Comparison of ENCODE assay signal across 8 mouse cellular contexts in genomic region chr2:170354963-170355367, GRCm38 (mm10).
DNase-seq lines count a peak whose midpoint lies in the region; ATAC-seq and TF ChIP-seq lines count a peak whose summit lies in the region.

No protein-coding gene starts in this region.

- H3K79me2 ChIP-seq in MEL (ENCODE audit: control insufficient read depth, insufficient read depth, low read length, poor library complexity): no peaks in the 10 kb centered on the region

- no peaks in the 10 kb centered on the region for H3K36me3 ChIP-seq in MEL (ENCODE audit: control insufficient read depth in 1 of 2, insufficient read depth in 2 of 2, low read length in 2 of 2)
- no peaks in the 10 kb centered on the region for H3K36me3 ChIP-seq in hindbrain, embryonic 11.5 days (ENCODE audit: control insufficient read depth, insufficient read depth, low read length)
- H3K36me3 ChIP-seq in lung, embryonic 15.5 days: no peaks in the 10 kb centered on the region

- H3K9ac ChIP-seq in MEL (ENCODE audit: control insufficient read depth, low read depth, low read length, poor library complexity, severe bottlenecking): no peak overlapping the region
- no peak overlapping the region for H3K9ac ChIP-seq in hindbrain, embryonic 11.5 days (ENCODE audit: low read depth, low read length)
- no peak overlapping the region for H3K9ac ChIP-seq in lung, embryonic 15.5 days

- peak; percentile 49 for DNase-seq in MEL (ENCODE audit: low read depth, low spot score)
- peak; percentile 73 to 75 for DNase-seq in cerebellum, adult 18-20 months
- peak; percentile 91 for DNase-seq in forelimb bud, embryonic 11.5 days (ENCODE audit: low read depth, low spot score)
- DNase-seq in hindbrain, embryonic 11.5 days (ENCODE audit: low spot score): peak; percentile 90
- DNase-seq in layer of hippocampus, adult 9-10 months (ENCODE audit: low spot score): peak; percentile 79
- DNase-seq in ovary, postnatal 10 days (ENCODE audit: low spot score): peak; percentile 42
- DNase-seq in urinary bladder, postnatal 25 days (ENCODE audit: low spot score): peak; percentile 72

- peak overlapping the region; percentile 12 for H3K4me2 ChIP-seq in hindbrain, embryonic 11.5 days (replicated peaks; ENCODE audit: low read depth, low read length)
- H3K4me2 ChIP-seq in lung, embryonic 15.5 days: peak overlapping the region; percentile 29

- H3K4me3 ChIP-seq in MEL (ENCODE audit: control insufficient read depth in 1 of 2, insufficient read depth in 1 of 2, low read depth in 2 of 2, low read length in 2 of 2): no peak overlapping the region
- H3K4me3 ChIP-seq in hindbrain, embryonic 11.5 days (ENCODE audit: low read depth, low read length): no peak overlapping the region
- no peak overlapping the region for H3K4me3 ChIP-seq in lung, embryonic 15.5 days

- H3K27me3 ChIP-seq in MEL (ENCODE audit: control insufficient read depth in 1 of 2, insufficient read depth in 2 of 2, low read length in 2 of 2): no peaks in the 10 kb centered on the region
- no peaks in the 10 kb centered on the region for H3K27me3 ChIP-seq in hindbrain, embryonic 11.5 days (ENCODE audit: control insufficient read depth, insufficient read depth, low read length)
- no peaks in the 10 kb centered on the region for H3K27me3 ChIP-seq in lung, embryonic 15.5 days

- peak; percentile 22 for TF ChIP-seq RAD21 in MEL (IDR thresholded peaks at IDR 0.05; ENCODE audit: low read depth, low read length)

- TF ChIP-seq POLR2A in MEL (IDR thresholded peaks at IDR 0.05; ENCODE audit: control insufficient read depth in 1 of 2, insufficient read depth in 1 of 2, low read depth in 1 of 2, low read length in 2 of 2, poor library complexity in 1 of 2): no peak

- no peak overlapping the region for H3K27ac ChIP-seq in MEL (ENCODE audit: control insufficient read depth, low read depth, low read length)
- H3K27ac ChIP-seq in hindbrain, embryonic 11.5 days (ENCODE audit: low read depth, low read length): no peak overlapping the region
- H3K27ac ChIP-seq in lung, embryonic 15.5 days: no peak overlapping the region

- no peak for TF ChIP-seq EP300 in MEL (IDR thresholded peaks at IDR 0.05; ENCODE audit: low read depth in 1 of 2, low read length in 2 of 2)

- WGBS in hindbrain, embryonic 11.5 days: 20% methylated on average over 10 of the region's 10 CpGs
- 12% methylated on average over 10 of the region's 10 CpGs for WGBS in lung, embryonic 15.5 days

- H3K9me3 ChIP-seq in MEL (replicated peaks; ENCODE audit: insufficient read depth, low read length): no peaks in the 10 kb centered on the region
- H3K9me3 ChIP-seq in hindbrain, embryonic 11.5 days (ENCODE audit: control insufficient read depth, low read length): no peaks in the 10 kb centered on the region
- no peaks in the 10 kb centered on the region for H3K9me3 ChIP-seq in lung, embryonic 15.5 days

- no peaks in the 10 kb centered on the region for H3K4me1 ChIP-seq in MEL (ENCODE audit: control insufficient read depth in 1 of 2, insufficient read depth in 2 of 2, low read length in 2 of 2)
- no peaks in the 10 kb centered on the region for H3K4me1 ChIP-seq in hindbrain, embryonic 11.5 days (replicated peaks; ENCODE audit: control insufficient read depth, insufficient read depth, low read length)
- peaks cover 2% of the 10 kb centered on the region; the same call in 1 of the 2 replicates for H3K4me1 ChIP-seq in lung, embryonic 15.5 days

- peak; percentile 51 to 71 (median 64) for TF ChIP-seq CTCF in MEL (IDR thresholded peaks at IDR 0.05 in 2 of 3, conservative IDR thresholded peaks at IDR 0.05 in 1 of 3; ENCODE audit: control insufficient read depth in 1 of 3, insufficient read depth in 1 of 3, low read depth in 2 of 3, low read length in 3 of 3, poor library complexity in 1 of 3, severe bottlenecking in 1 of 3)

- ATAC-seq in hindbrain, embryonic 11.5 days (ENCODE audit: low FRiP score): no peak
- peak; percentile 48; the same call in 1 of the 2 replicates for ATAC-seq in lung, embryonic 15.5 days (ENCODE audit: borderline replicate concordance, extremely low read depth, low FRiP score, low TSS enrichment)

TF ChIP-seq in MEL, 35 proteins besides CTCF, POLR2A, EP300 and RAD21:
- TF ChIP-seq CHD1 (IDR thresholded peaks at IDR 0.05; ENCODE audit: low read depth, low read length): no peak
- TF ChIP-seq SMC3 (IDR thresholded peaks at IDR 0.05; ENCODE audit: low read depth, low read length): peak; percentile 70
